ENCODE assay signal across 8 mouse cellular contexts in genomic region chr7:142284615-142285080, GRCm38 (mm10). TPM values are rescaled to one million over a fixed set of nuclear protein-coding genes. Genes with fewer than 3 reads are reported as not detected.
A peak's percentile ranks its signal among the peaks of the same experiment; 100 is the strongest.
DNase-seq lines count a peak whose midpoint lies in the region; ATAC-seq lines count a peak whose summit lies in the region.

No protein-coding gene starts in this region.

- no peaks in the 10 kb centered on the region for H3K27me3 ChIP-seq in lung, embryonic 16.5 days (ENCODE audit: control insufficient read depth, insufficient read depth, low read depth, low read length)

- DNase-seq in MEL-GATA-1-ER (ENCODE audit: extremely low read depth, low read depth): peak; percentile 71
- peak; percentile 91 for DNase-seq in cerebellum, adult 8-10 months
- DNase-seq in forelimb bud, embryonic 11.5 days (ENCODE audit: low read depth, low spot score): peak; percentile 96
- peak; percentile 87 for DNase-seq in layer of hippocampus, adult 9-10 months (ENCODE audit: low spot score)
- peak; percentile 82 for DNase-seq in ovary, postnatal 10 days (ENCODE audit: low spot score)
- DNase-seq in thymus, postnatal 10 days (ENCODE audit: low spot score in 2 of 2): peak; percentile 66 to 89

- peaks cover 2% of the 10 kb centered on the region; the same call in 1 of the 2 replicates for H3K4me1 ChIP-seq in lung, embryonic 16.5 days (replicated peaks; ENCODE audit: control insufficient read depth, insufficient read depth, low read length)

- peak overlapping the region; percentile 94 for H3K27ac ChIP-seq in lung, embryonic 16.5 days (ENCODE audit: low read length)

- peak overlapping the region; percentile 85 for H3K4me2 ChIP-seq in lung, embryonic 16.5 days (ENCODE audit: low read depth, low read length)

- peak; percentile 60 to 66 for ATAC-seq in hematopoietic stem cell, adult 5-6 weeks (replicated peaks in 1 of 2; ENCODE audit: insufficient read depth in 1 of 2, low FRiP score in 2 of 2, low TSS enrichment in 1 of 2, low read depth in 1 of 2, poor library complexity in 2 of 2, severe bottlenecking in 2 of 2)
- ATAC-seq in lung, embryonic 16.5 days (ENCODE audit: low read depth): peak; percentile 88

- under 1% methylated on average over 19 of the region's 19 CpGs for WGBS in lung, embryonic 16.5 days

- H3K4me3 ChIP-seq in lung, embryonic 16.5 days (ENCODE audit: low read length): peak overlapping the region; percentile 57

- H3K9ac ChIP-seq in lung, embryonic 16.5 days (ENCODE audit: low read length): peak overlapping the region; percentile 75

- H3K9me3 ChIP-seq in lung, embryonic 16.5 days (ENCODE audit: control insufficient read depth, low read length): no peaks in the 10 kb centered on the region

- H3K36me3 ChIP-seq in lung, embryonic 16.5 days (ENCODE audit: control insufficient read depth, insufficient read depth, low read length): no peaks in the 10 kb centered on the region

RNA-seq across cellular contexts. Expression of gene Gm4559, which starts 10.5 kb away (rescaled TPM):
- not detected in 2 replicates for total RNA-seq in hematopoietic stem cell, adult 5-6 weeks (2017)
- not detected in 2 replicates for polyA plus RNA-seq in lung, embryonic 16.5 days (2015; fragmentation: Nextera tagmentation; extraction: Ambion mirVana)

RNA-seq across cellular contexts. Expression of gene Krtap5-1, which starts 12.3 kb away (rescaled TPM):
- total RNA-seq in hematopoietic stem cell, adult 5-6 weeks (2017): not detected in 2 replicates
- not detected in 2 replicates for polyA plus RNA-seq in lung, embryonic 16.5 days (2015; fragmentation: Nextera tagmentation; extraction: Ambion mirVana)

RNA-seq across cellular contexts. Expression of gene Krtap5-4, which starts 18.7 kb away (rescaled TPM):
- total RNA-seq in hematopoietic stem cell, adult 5-6 weeks (2017): not detected in 2 replicates
- not detected in 2 replicates for polyA plus RNA-seq in lung, embryonic 16.5 days (2015; fragmentation: Nextera tagmentation; extraction: Ambion mirVana)

RNA-seq across cellular contexts. Expression of gene Gm2431, which starts 26.5 kb away (rescaled TPM):
- total RNA-seq in hematopoietic stem cell, adult 5-6 weeks (2017): not detected in 2 replicates
- polyA plus RNA-seq in lung, embryonic 16.5 days (2015; fragmentation: Nextera tagmentation; extraction: Ambion mirVana): not detected in 2 replicates

RNA-seq across cellular contexts. Expression of gene Gm40460, which starts 43.8 kb away (rescaled TPM):
- not detected in 2 replicates for total RNA-seq in hematopoietic stem cell, adult 5-6 weeks (2017)
- not detected in 2 replicates for polyA plus RNA-seq in lung, embryonic 16.5 days (2015; fragmentation: Nextera tagmentation; extraction: Ambion mirVana)

Comparison
In these comparisons a context has a peak if more than half of its experiments do, and no peak if none do; other contexts are left out.
1. Peak in every context shown above with its lines: DNase-seq, ATAC-seq, H3K4me3 ChIP-seq and H3K27ac ChIP-seq.